Mouse (Mus musculus) retina, postnatal 7 days (tissue): ENCODE data around the gene Pik3ip1.

Experiments used
- DNase-seq: peaks from one replicate; pipeline ENCODE4 v3.0.0-alpha.2; 2012; ENCODE audit warnings: low read depth, low spot score

The Pik3ip1 gene

DNA sequence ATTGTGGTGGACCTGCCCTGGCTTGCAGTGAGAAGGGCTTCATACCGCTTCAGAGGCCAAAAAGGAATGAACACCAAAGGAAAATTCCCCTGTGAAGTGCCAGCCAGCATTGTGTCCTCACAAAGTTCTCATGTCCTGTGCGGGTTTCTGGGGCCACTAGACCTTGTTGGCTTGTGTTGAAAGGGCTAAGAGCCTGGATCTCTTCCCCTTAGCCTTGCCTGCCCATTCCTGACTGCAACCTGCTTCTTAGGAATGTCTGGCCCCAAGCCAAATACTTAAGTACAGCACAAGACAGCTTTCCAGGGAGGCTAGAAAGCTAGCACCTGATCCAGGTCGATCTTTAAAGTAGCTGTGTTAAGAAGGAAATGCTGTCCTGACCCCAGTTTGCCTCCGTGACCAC is 27.4 kb upstream of the Pik3ip1 start:
- no peak for DNase-seq

DNA sequence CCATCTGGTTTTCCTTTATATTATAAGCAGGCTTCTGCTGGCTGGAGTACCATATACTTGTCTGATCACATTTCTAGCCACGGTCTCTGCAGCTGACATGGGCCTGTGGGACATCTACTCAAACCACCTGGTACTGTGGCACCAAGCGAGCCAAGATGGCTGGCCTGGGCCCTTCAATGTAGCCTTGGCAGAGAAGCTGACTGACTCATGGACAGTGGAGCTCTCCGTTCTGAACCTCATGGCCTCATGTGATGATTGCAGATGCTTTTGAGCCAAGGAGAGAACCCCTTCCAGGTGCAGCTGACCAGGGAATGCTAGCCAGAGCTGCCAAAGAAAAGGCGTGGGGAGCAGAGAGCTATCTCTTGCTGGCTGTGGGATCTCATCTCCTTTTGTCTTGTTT is 24.4 kb upstream of the Pik3ip1 start:
- DNase-seq: no peak

GRCm38 (mm10) chr11:3307875-3308274 is 22.3 kb upstream of the Pik3ip1 start:
- no peak for DNase-seq

- DNase-seq: no peak
Observed at GRCm38 (mm10) chr11:3309884-3310283, 20.3 kb upstream of the Pik3ip1 start.

GRCm38 (mm10) chr11:3310789-3311585 is 19.2 kb upstream of the Pik3ip1 start:
- no peak for DNase-seq

GRCm38 (mm10) chr11:3311586-3312347 is 18.4 kb upstream of the Pik3ip1 start:
- no peak for DNase-seq

- DNase-seq: no peak
Observed at GRCm38 (mm10) chr11:3313294-3313693, 16.9 kb upstream of the Pik3ip1 start.

GRCm38 (mm10) chr11:3314148-3314547 is 16.1 kb upstream of the Pik3ip1 start:
- DNase-seq: peak; percentile 56

DNA sequence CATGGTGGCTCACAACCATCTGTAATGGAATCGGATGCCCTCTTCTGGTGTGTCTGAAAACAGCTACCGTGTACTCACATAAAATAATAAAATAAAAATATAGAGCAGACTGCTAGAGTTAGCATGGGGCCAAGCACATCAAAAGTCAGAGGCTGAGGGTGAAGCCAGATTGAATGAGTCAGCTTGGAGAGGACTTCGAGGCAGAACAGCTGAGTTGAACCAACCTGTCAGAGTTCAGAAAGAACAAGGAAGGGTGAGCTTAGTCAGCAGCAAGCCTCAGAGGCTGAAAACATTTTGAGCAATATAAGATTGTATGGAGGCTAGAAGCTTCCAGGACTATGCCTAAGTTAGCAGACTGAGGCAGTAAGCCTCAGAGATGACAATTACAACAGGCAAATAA is 11.9 kb upstream of the Pik3ip1 start:
- DNase-seq: no peak

DNA sequence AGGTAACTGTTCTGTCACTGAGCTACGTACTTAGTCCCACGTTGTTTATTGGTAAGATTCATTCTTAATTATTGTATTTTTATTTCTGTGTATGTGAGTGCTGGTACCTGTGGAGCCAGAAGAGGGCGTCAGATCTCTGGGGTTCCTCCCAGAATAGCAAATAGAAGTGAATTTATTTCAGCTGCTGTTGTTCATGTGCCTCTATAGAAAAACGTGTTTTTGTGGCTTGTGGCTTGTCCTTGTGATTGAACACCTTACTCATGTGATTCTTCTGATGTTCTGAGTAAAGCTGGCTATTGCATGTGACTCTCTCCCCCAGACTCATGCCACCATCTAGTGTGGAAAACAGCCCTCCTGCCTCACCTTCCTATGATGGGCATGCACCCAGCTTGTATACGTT is 1.9 kb upstream of the Pik3ip1 start:
- DNase-seq: no peak

DNA sequence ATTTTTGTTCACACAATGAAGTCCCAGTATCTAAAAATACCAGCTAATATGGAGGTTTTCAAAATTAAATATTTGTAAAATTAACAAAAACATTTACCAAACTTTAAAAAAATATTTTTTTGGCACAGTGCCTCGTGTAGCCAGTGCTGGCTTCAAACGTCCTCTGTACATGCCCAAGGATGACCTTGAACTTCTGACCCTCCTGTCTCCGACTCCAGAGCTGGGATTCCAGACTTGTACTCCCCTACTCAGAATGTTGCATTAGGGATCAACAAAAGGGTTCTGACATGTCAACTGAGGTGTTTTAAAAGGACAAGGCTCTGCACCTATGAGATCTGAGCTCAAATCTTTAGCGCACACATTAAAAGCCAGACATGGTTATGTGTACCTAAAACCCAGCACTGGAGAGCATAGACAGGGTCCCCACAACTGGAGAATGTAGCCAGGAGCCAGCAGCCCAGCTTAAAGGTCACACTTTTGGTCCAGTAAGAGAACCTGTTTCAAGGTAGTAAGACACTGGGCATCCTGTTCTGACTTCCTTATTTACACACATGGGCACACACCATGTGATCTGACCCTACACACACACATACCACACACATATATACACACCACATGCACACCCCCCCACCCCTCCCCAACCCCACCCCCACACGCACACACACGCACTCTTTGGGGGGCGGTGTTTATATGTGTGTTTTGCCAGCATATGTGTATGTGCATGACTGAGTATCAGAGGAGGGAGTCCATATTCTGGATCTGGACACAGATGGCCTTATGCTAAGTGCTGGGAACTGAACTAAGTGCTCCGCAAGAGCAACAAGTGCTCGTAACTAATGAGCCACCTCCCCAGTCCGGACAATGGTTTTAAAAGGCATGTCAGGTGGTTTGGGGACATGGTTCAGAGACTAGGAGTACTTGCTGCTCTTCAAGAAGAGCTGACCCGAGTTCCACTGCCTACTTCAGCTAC is 1.1 kb upstream of the Pik3ip1 start:
- DNase-seq: no peak

GRCm38 (mm10) chr11:3330566-3330965 is 365 bp downstream of the Pik3ip1 start:
- DNase-seq: peak; percentile 63

DNA sequence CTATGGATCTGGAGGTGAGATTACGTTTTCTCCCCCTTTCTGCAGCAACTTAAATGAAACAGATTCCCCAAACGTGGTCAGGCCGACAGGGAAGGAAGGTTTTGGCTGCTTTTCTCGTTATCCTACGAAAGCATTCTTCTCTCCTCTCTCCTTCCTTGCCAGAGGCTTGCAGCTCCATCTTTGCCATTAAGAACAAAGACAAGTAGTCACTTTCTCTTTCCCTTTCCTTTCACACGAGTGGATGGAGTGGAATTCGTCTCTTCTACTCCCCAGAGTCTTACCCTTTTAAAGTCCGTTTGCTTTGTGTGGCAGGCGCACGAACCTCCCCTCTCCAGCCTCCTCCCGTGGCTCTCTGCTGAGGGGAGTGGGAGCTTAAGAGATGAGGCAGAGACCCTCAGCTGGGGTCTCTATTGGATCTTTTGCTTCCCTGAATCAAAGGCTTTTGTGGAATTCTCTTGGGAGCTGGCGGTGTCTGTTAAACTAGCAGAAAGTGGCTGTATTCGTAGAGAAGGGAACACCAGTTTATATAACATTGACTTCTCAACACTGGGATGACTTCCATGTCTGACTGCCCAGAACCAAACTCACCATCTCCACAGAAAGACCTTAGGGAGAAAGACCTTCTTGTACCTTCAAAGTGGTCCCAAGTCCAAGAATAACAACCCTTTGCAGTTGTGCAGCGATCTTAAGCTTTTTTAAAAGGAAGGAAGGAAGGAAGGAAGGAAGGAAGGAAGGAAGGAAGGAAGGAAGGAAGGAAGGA is 970 bp downstream of the Pik3ip1 start:
- no peak for DNase-seq

DNA sequence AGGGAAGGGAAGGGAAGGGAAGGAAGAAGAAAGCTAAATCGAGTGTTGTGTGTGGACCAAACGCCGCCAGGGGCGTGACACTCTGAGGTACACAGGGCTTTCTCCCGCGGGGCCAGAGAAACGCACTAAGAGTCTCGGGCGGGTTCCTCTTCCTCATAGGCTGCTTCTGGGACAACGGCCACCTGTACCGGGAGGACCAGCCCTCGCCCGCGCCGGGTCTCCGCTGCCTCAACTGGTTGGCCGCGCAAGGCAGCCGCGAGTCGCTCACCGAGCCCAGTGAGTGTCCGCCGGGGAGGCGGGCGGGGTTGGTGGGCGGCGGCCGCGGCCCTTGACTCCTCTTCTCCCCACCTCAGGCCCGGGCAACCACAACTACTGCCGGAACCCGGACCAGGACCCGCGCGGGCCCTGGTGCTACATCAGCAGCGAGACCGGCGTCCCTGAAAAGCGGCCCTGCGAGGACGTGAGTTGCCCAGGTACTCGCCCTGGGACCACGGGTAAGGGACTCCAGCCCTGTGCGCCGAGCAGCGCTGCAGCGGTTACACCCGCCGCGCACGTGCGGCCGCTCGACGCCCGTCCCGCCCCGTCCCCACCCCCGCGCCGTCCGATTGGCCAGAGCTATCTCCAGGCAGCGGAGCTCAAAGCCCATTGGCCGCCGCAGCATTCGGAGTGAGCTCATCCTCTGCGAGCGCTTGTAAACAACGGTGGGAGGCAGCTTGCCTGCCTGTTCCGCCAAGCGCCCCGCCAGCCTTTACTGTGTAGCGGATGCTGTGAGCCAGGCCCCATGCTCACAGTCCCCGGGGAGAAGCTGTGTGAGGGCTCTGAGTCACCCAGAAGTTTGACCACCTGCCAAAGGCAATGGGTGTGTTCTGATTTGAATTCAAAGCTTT is 1.8 kb downstream of the Pik3ip1 start:
- peak; percentile 90 for DNase-seq

GRCm38 (mm10) chr11:3333111-3333695 is 3.0 kb downstream of the Pik3ip1 start:
- DNase-seq: no peak

GRCm38 (mm10) chr11:3334141-3334710 is 4.0 kb downstream of the Pik3ip1 start:
- DNase-seq: no peak

- no peak for DNase-seq
Observed at GRCm38 (mm10) chr11:3334711-3335316, 4.6 kb downstream of the Pik3ip1 start.

DNA sequence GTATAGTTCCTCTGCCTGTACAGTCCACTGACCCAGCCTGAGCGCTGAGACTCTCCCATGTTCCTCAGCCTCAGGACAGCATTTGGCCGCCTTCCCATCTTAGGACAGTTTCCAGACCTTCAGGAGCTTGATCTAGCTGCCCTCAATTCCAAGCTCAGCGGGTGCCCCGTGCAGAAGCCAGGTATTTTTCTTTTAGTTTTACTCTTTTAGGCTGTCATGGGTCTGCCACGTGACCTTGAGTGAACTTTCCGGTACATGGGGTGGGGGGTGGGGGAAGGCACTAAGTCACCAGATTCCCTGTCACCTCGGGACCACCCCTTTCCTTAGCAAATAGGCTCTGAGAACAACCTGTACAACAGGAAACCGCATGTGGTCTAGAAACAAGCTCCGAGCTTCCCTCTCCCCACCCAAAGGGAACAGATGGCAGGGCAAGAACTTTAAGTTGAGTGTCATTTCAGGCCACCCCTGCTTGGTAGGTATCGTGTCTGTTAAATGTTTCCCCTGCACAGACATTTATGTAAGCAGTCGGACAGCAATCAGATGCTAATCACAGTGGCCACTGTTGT is 5.5 kb downstream of the Pik3ip1 start:
- DNase-seq: no peak

- no peak for DNase-seq
Observed at GRCm38 (mm10) chr11:3336602-3337001, 6.4 kb downstream of the Pik3ip1 start.
